Mouse (Mus musculus): ENCODE results near the gene Slc38a10. TPM values are rescaled to one million over a fixed set of nuclear protein-coding genes. Genes with fewer than 3 reads are reported as not detected.

Gene Slc38a10
- polyA plus RNA-seq, 1 experiment from 2014 or later, result 42.0 TPM

GRCm38 (mm10) chr11:120072986-120073647 lies 78.0 kb downstream of the Slc38a10 start:
- no peak overlapping the region for H3K27ac ChIP-seq (ENCODE audit: low read length)
- no peaks in the 10 kb centered on the region for H3K27me3 ChIP-seq (ENCODE audit: control insufficient read depth, insufficient read depth, low read depth, low read length)
- WGBS (ENCODE audit: insufficient replicate concordance), result 74% methylated on average over 9 of the region's 9 CpGs
- H3K9me3 ChIP-seq (replicated peaks; ENCODE audit: control insufficient read depth, low read length), result no peaks in the 10 kb centered on the region
- no peak overlapping the region for H3K4me2 ChIP-seq (ENCODE audit: low read depth, low read length)
- no peak overlapping the region for H3K4me3 ChIP-seq (ENCODE audit: low read depth, low read length)
- no peaks in the 10 kb centered on the region for H3K36me3 ChIP-seq (ENCODE audit: control insufficient read depth, insufficient read depth)
- no peaks in the 10 kb centered on the region for H3K4me1 ChIP-seq (ENCODE audit: control insufficient read depth, low read depth, low read length)
- H3K9ac ChIP-seq (ENCODE audit: low read depth, low read length), result no peak overlapping the region
- no peak for ATAC-seq (ENCODE audit: low read depth)

GRCm38 (mm10) chr11:120071731-120072320 lies 79.3 kb downstream of the Slc38a10 start:
- no peaks in the 10 kb centered on the region for H3K27me3 ChIP-seq (ENCODE audit: control insufficient read depth, insufficient read depth, low read depth, low read length)
- H3K4me2 ChIP-seq (ENCODE audit: low read depth, low read length), result no peak overlapping the region
- H3K4me1 ChIP-seq (ENCODE audit: control insufficient read depth, low read depth, low read length), result no peaks in the 10 kb centered on the region
- H3K27ac ChIP-seq (ENCODE audit: low read length), result no peak overlapping the region
- no peaks in the 10 kb centered on the region for H3K36me3 ChIP-seq (ENCODE audit: control insufficient read depth, insufficient read depth)
- WGBS (ENCODE audit: insufficient replicate concordance), result 80% methylated on average over 7 of the region's 7 CpGs
- H3K9ac ChIP-seq (ENCODE audit: low read depth, low read length), result no peak overlapping the region
- no peak overlapping the region for H3K4me3 ChIP-seq (ENCODE audit: low read depth, low read length)
- no peaks in the 10 kb centered on the region for H3K9me3 ChIP-seq (replicated peaks; ENCODE audit: control insufficient read depth, low read length)
- ATAC-seq (ENCODE audit: low read depth), result no peak

- Histone ChIP-seq H3K4me3 (ENCODE audit: low read depth, low read length) (no peak overlapping the region), H3K4me1 (ENCODE audit: control insufficient read depth, low read depth, low read length) (no peaks in the 10 kb centered on the region), H3K9ac (ENCODE audit: low read depth, low read length) (no peak overlapping the region), H3K36me3 (ENCODE audit: control insufficient read depth, insufficient read depth) (no peaks in the 10 kb centered on the region), H3K4me2 (ENCODE audit: low read depth, low read length) (no peak overlapping the region), H3K27me3 (ENCODE audit: control insufficient read depth, insufficient read depth, low read depth, low read length) (no peaks in the 10 kb centered on the region), H3K27ac (ENCODE audit: low read length) (no peak overlapping the region), H3K9me3 (replicated peaks; ENCODE audit: control insufficient read depth, low read length) (no peaks in the 10 kb centered on the region)
- no peak for ATAC-seq (ENCODE audit: low read depth)
- 66% methylated on average over 12 of the region's 12 CpGs for WGBS (ENCODE audit: insufficient replicate concordance)
Measured at GRCm38 (mm10) chr11:120071065-120071464, 80.1 kb downstream of the Slc38a10 start.

- H3K36me3 ChIP-seq (ENCODE audit: control insufficient read depth, insufficient read depth), result no peaks in the 10 kb centered on the region
- H3K4me2 ChIP-seq (ENCODE audit: low read depth, low read length), result no peak overlapping the region
- no peak overlapping the region for H3K4me3 ChIP-seq (ENCODE audit: low read depth, low read length)
- no peaks in the 10 kb centered on the region for H3K4me1 ChIP-seq (ENCODE audit: control insufficient read depth, low read depth, low read length)
- no peak for ATAC-seq (ENCODE audit: low read depth)
- WGBS (ENCODE audit: insufficient replicate concordance), result 80% methylated on average over 27 of the region's 27 CpGs
- H3K9me3 ChIP-seq (replicated peaks; ENCODE audit: control insufficient read depth, low read length), result no peaks in the 10 kb centered on the region
- no peak overlapping the region for H3K9ac ChIP-seq (ENCODE audit: low read depth, low read length)
- H3K27ac ChIP-seq (ENCODE audit: low read length), result no peak overlapping the region
- no peaks in the 10 kb centered on the region for H3K27me3 ChIP-seq (ENCODE audit: control insufficient read depth, insufficient read depth, low read depth, low read length)
Measured at GRCm38 (mm10) chr11:120070286-120070930, 80.7 kb downstream of the Slc38a10 start.

- H3K9me3 ChIP-seq (replicated peaks; ENCODE audit: control insufficient read depth, low read length), result no peaks in the 10 kb centered on the region
- no peak overlapping the region for H3K4me3 ChIP-seq (ENCODE audit: low read depth, low read length)
- H3K9ac ChIP-seq (ENCODE audit: low read depth, low read length), result no peak overlapping the region
- no peaks in the 10 kb centered on the region for H3K36me3 ChIP-seq (ENCODE audit: control insufficient read depth, insufficient read depth)
- no peaks in the 10 kb centered on the region for H3K27me3 ChIP-seq (ENCODE audit: control insufficient read depth, insufficient read depth, low read depth, low read length)
- whole genome bisulfite sequencing (ENCODE audit: insufficient replicate concordance), result 67% methylated on average over 11 of the region's 11 CpGs
- no peak overlapping the region for H3K4me2 ChIP-seq (ENCODE audit: low read depth, low read length)
- ATAC-seq (ENCODE audit: low read depth), result no peak
- H3K4me1 ChIP-seq (ENCODE audit: control insufficient read depth, low read depth, low read length), result no peaks in the 10 kb centered on the region
- H3K27ac ChIP-seq (ENCODE audit: low read length), result no peak overlapping the region
Measured at GRCm38 (mm10) chr11:120069261-120069660, 81.9 kb downstream of the Slc38a10 start.

GRCm38 (mm10) chr11:120067834-120068233 lies 83.3 kb downstream of the Slc38a10 start:
- no peak overlapping the region for H3K4me2 ChIP-seq (ENCODE audit: low read depth, low read length)
- no peaks in the 10 kb centered on the region for H3K9me3 ChIP-seq (replicated peaks; ENCODE audit: control insufficient read depth, low read length)
- 77% methylated on average over 17 of the region's 17 CpGs for WGBS (ENCODE audit: insufficient replicate concordance)
- no peak overlapping the region for H3K4me3 ChIP-seq (ENCODE audit: low read depth, low read length)
- no peaks in the 10 kb centered on the region for H3K4me1 ChIP-seq (ENCODE audit: control insufficient read depth, low read depth, low read length)
- no peak overlapping the region for H3K27ac ChIP-seq (ENCODE audit: low read length)
- H3K9ac ChIP-seq (ENCODE audit: low read depth, low read length), result no peak overlapping the region
- H3K36me3 ChIP-seq (ENCODE audit: control insufficient read depth, insufficient read depth), result no peaks in the 10 kb centered on the region
- H3K27me3 ChIP-seq (ENCODE audit: control insufficient read depth, insufficient read depth, low read depth, low read length), result no peaks in the 10 kb centered on the region
- no peak for ATAC-seq (ENCODE audit: low read depth)

- WGBS (ENCODE audit: insufficient replicate concordance), result 36% methylated on average over 10 of the region's 10 CpGs
- no peak overlapping the region for H3K27ac ChIP-seq (ENCODE audit: low read length)
- no peak overlapping the region for H3K4me2 ChIP-seq (ENCODE audit: low read depth, low read length)
- H3K4me3 ChIP-seq (ENCODE audit: low read depth, low read length), result no peak overlapping the region
- H3K9me3 ChIP-seq (replicated peaks; ENCODE audit: control insufficient read depth, low read length), result no peaks in the 10 kb centered on the region
- ATAC-seq (ENCODE audit: low read depth), result 0 out of 2 replicates have a peak, but pooled peaks have one; percentile 14
- no peaks in the 10 kb centered on the region for H3K36me3 ChIP-seq (ENCODE audit: control insufficient read depth, insufficient read depth)
- H3K4me1 ChIP-seq (ENCODE audit: control insufficient read depth, low read depth, low read length), result no peaks in the 10 kb centered on the region
- no peak overlapping the region for H3K9ac ChIP-seq (ENCODE audit: low read depth, low read length)
- no peaks in the 10 kb centered on the region for H3K27me3 ChIP-seq (ENCODE audit: control insufficient read depth, insufficient read depth, low read depth, low read length)
Measured at GRCm38 (mm10) chr11:120065291-120065690, 85.9 kb downstream of the Slc38a10 start.

GRCm38 (mm10) chr11:120064668-120065040 lies 86.5 kb downstream of the Slc38a10 start:
- no peak for ATAC-seq (ENCODE audit: low read depth)
- H3K4me2 ChIP-seq (ENCODE audit: low read depth, low read length), result no peak overlapping the region
- no peak overlapping the region for H3K4me3 ChIP-seq (ENCODE audit: low read depth, low read length)
- H3K36me3 ChIP-seq (ENCODE audit: control insufficient read depth, insufficient read depth), result no peaks in the 10 kb centered on the region
- H3K4me1 ChIP-seq (ENCODE audit: control insufficient read depth, low read depth, low read length), result no peaks in the 10 kb centered on the region
- no peaks in the 10 kb centered on the region for H3K9me3 ChIP-seq (replicated peaks; ENCODE audit: control insufficient read depth, low read length)
- 80% methylated on average over 11 of the region's 11 CpGs for WGBS (ENCODE audit: insufficient replicate concordance)
- H3K9ac ChIP-seq (ENCODE audit: low read depth, low read length), result no peak overlapping the region
- H3K27me3 ChIP-seq (ENCODE audit: control insufficient read depth, insufficient read depth, low read depth, low read length), result no peaks in the 10 kb centered on the region
- H3K27ac ChIP-seq (ENCODE audit: low read length), result peak overlapping the region; percentile 13; the same call in 1 of the 2 replicates
